Mouse (Mus musculus): ENCODE results near the gene Arl3. TPM values are rescaled to one million over a fixed set of nuclear protein-coding genes. Genes with fewer than 3 reads are reported as not detected.
"Not testable (repeated sequence)": the region's sequence is repeated elsewhere in the genome, so short reads cannot be mapped to it uniquely, and the experiment has no call there.

Arl3 gene
- polyA plus RNA-seq, 1 experiment = 266 TPM

DNA sequence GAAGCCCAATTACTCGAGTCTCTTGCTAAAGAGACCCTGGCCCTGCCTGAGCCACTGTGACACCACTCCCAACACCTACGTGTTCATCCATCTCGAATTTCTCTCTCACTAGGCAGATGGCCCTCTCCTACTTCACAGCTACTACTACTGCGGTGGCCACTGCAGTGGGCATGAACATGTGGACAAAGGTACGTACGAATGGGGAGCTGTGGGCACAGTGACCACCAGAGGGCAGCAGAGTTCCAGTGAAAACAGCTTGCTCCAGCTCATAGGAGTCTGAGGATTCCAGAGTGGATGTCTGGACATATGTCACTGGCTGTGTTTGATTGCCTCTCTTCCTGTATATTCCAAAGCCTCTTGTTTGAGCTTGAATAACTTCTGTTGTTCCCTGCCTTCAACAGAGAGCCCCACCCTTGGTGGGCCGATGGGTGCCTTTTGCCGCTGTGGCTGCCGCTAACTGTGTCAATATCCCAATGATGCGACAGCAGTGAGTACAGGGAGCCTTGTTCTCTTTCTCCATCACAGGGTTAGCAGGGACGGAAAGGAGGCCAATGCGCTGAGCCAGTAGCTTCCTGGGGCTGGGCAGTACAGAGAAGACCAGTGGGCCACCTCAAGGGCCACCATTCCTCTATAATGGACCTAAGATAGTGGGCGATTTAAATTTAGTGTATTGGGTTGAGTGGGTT lies 15.0 kb upstream of the Arl3 start:
- Histone ChIP-seq H3K36me3 (ENCODE audit: control insufficient read depth, insufficient read depth, low read length) (no peaks in the 10 kb centered on the region), H3K4me3 (ENCODE audit: control insufficient read depth, low read depth, low read length) (no peak overlapping the region), H3K27ac (ENCODE audit: control insufficient read depth, insufficient read depth, low read depth, low read length) (no peak overlapping the region), H3K27me3 (ENCODE audit: control insufficient read depth, insufficient read depth, low read length) (no peaks in the 10 kb centered on the region), H3K4me1 (ENCODE audit: control insufficient read depth, insufficient read depth, low read length) (no peaks in the 10 kb centered on the region; the same call in 1 of the 2 replicates)
- TF ChIP-seq CTCF (IDR thresholded peaks at IDR 0.05; ENCODE audit: control insufficient read depth, insufficient read depth, insufficient replicate concordance, low read depth, low read length) = peak; percentile 96
- TF ChIP-seq POLR2A (IDR thresholded peaks at IDR 0.05; ENCODE audit: control insufficient read depth, low read depth, low read length) = no peak

GRCm38 (mm10) chr19:46575196-46575595 lies 2.2 kb upstream of the Arl3 start:
- Histone ChIP-seq H3K27ac (ENCODE audit: control insufficient read depth, insufficient read depth, low read depth, low read length) (no peak overlapping the region), H3K4me1 (ENCODE audit: control insufficient read depth, insufficient read depth, low read length) (peaks cover 11% of the 10 kb centered on the region), H3K4me3 (ENCODE audit: control insufficient read depth, low read depth, low read length) (no peak overlapping the region), H3K36me3 (ENCODE audit: control insufficient read depth, insufficient read depth, low read length) (no peaks in the 10 kb centered on the region), H3K27me3 (ENCODE audit: control insufficient read depth, insufficient read depth, low read length) (no peaks in the 10 kb centered on the region)
- TF ChIP-seq POLR2A (IDR thresholded peaks at IDR 0.05; ENCODE audit: control insufficient read depth, low read depth, low read length) = no peak
- TF ChIP-seq CTCF (IDR thresholded peaks at IDR 0.05; ENCODE audit: control insufficient read depth, insufficient read depth, insufficient replicate concordance, low read depth, low read length) = no peak

DNA sequence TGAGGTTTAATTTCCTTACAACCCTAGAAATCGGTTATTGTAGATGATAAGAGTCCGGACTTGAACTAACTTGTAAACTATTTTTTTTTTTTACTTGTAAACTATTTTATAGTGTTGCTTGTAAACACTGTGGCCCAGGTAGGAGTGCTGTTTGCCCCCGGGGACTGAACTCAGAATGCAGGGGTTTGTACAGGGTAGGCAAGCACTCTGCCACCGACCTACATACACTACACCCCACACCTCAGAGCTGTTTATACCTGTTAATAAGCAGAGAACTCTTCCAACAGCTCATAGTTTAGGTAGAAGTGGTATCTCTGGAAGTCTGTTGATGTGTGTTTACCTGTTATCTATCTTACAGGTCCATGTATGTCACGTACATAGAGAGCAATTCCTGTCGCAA lies 992 bp upstream of the Arl3 start:
- no peaks in the 10 kb centered on the region for H3K27me3 ChIP-seq (ENCODE audit: control insufficient read depth, insufficient read depth, low read length)
- peaks cover 11% of the 10 kb centered on the region for H3K4me1 ChIP-seq (ENCODE audit: control insufficient read depth, insufficient read depth, low read length)
- no peaks in the 10 kb centered on the region for H3K36me3 ChIP-seq (ENCODE audit: control insufficient read depth, insufficient read depth, low read length)
- no peak overlapping the region for H3K4me3 ChIP-seq (ENCODE audit: control insufficient read depth, low read depth, low read length)
- H3K27ac ChIP-seq (ENCODE audit: control insufficient read depth, insufficient read depth, low read depth, low read length) = no peak overlapping the region
- no peak for TF ChIP-seq POLR2A (IDR thresholded peaks at IDR 0.05; ENCODE audit: control insufficient read depth, low read depth, low read length)
- TF ChIP-seq CTCF (IDR thresholded peaks at IDR 0.05; ENCODE audit: control insufficient read depth, insufficient read depth, insufficient replicate concordance, low read depth, low read length) = no peak

DNA sequence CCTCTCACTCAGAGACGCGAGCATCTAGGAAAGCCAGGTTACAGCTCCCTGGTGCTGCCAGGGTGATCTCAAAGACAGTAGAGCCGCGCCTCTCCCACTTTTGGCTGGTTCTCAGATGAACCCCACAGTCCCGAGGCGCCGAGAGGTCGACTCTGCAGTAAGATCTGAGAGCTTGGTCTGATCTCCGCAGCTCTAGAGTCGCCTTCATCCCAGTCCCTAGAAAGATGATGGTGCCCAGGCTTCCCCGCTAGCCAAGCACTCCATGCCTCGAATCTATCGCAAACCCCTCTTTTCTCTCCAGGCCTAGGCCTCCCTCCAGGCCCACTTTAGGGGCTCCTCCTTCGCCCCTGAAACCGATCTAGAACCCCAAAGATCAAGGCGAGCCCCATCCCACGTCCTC lies 450 bp downstream of the Arl3 start:
- Histone ChIP-seq H3K36me3 (ENCODE audit: control insufficient read depth, insufficient read depth, low read length) (no peaks in the 10 kb centered on the region), H3K4me3 (ENCODE audit: control insufficient read depth, low read depth, low read length) (peak overlapping the region; percentile 89), H3K27me3 (ENCODE audit: control insufficient read depth, insufficient read depth, low read length) (no peaks in the 10 kb centered on the region), H3K27ac (ENCODE audit: control insufficient read depth, insufficient read depth, low read depth, low read length) (peak overlapping the region; percentile 67), H3K4me1 (ENCODE audit: control insufficient read depth, insufficient read depth, low read length) (peaks cover 11% of the 10 kb centered on the region)
- TF ChIP-seq POLR2A (IDR thresholded peaks at IDR 0.05; ENCODE audit: control insufficient read depth, low read depth, low read length) (no peak), CTCF (IDR thresholded peaks at IDR 0.05; ENCODE audit: control insufficient read depth, insufficient read depth, insufficient replicate concordance, low read depth, low read length) (no peak)

DNA sequence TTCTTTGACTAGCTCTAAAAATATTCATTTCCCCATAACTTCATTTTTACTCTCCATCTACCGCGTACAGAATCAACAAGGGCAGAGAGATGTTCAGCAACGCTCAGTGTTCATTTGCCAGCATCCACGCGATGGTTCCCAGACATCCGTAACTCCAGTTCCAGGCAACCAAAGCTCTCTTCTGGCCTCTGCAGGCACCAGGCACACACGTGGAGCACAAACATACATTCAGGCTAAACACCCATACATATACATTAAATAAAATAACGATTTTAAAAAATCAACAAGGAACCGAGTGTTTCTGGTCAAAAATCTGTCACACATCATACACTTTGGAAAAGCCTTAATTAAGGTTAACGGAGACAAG lies 1.1 kb downstream of the Arl3 start:
- H3K27me3 ChIP-seq (ENCODE audit: control insufficient read depth, insufficient read depth, low read length) = no peaks in the 10 kb centered on the region
- H3K27ac ChIP-seq (ENCODE audit: control insufficient read depth, insufficient read depth, low read depth, low read length) = no peak overlapping the region
- peaks cover 11% of the 10 kb centered on the region for H3K4me1 ChIP-seq (ENCODE audit: control insufficient read depth, insufficient read depth, low read length)
- H3K4me3 ChIP-seq (ENCODE audit: control insufficient read depth, low read depth, low read length) = peak overlapping the region; percentile 89
- no peak for TF ChIP-seq POLR2A (IDR thresholded peaks at IDR 0.05; ENCODE audit: control insufficient read depth, low read depth, low read length)
- no peak for TF ChIP-seq CTCF (IDR thresholded peaks at IDR 0.05; ENCODE audit: control insufficient read depth, insufficient read depth, insufficient replicate concordance, low read depth, low read length)
- no peaks in the 10 kb centered on the region for H3K36me3 ChIP-seq (ENCODE audit: control insufficient read depth, insufficient read depth, low read length)

GRCm38 (mm10) chr19:46571211-46571877 lies 1.7 kb downstream of the Arl3 start:
- H3K27ac ChIP-seq (ENCODE audit: control insufficient read depth, insufficient read depth, low read depth, low read length); H3K27me3 ChIP-seq (ENCODE audit: control insufficient read depth, insufficient read depth, low read length); H3K36me3 ChIP-seq (ENCODE audit: control insufficient read depth, insufficient read depth, low read length): not testable (repeated sequence)
- Histone ChIP-seq H3K4me3 (ENCODE audit: control insufficient read depth, low read depth, low read length) (peak overlapping the region; percentile 89; the same call in 1 of the 2 replicates), H3K4me1 (ENCODE audit: control insufficient read depth, insufficient read depth, low read length) (peaks cover 10% of the 10 kb centered on the region)

DNA sequence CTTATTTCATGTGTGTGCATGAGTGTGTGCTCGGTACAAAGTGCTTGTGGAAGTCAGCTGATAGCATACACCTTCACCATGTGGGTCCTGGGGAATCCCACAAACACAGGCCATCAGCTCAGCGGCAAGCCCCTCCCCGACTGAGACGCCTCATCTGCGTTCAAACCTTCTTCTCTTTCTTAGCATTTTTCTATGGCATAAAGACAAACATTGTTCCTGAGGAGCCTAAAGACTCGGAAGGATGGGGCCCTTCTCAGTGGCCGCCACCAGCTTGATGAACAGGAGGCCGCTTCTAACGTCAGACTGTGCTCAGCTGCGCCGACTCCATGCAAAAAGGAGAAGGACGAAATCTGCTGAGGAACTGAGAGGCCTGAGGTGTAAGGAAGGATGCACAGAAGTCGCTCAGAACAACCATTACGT lies 8.9 kb downstream of the Arl3 start:
- Histone ChIP-seq H3K36me3 (ENCODE audit: control insufficient read depth, insufficient read depth, low read length) (no peaks in the 10 kb centered on the region; the same call in 1 of the 2 replicates), H3K4me1 (ENCODE audit: control insufficient read depth, insufficient read depth, low read length) (peaks cover 4% of the 10 kb centered on the region; the same call in 1 of the 2 replicates), H3K4me3 (ENCODE audit: control insufficient read depth, low read depth, low read length) (no peak overlapping the region), H3K27me3 (ENCODE audit: control insufficient read depth, insufficient read depth, low read length) (no peaks in the 10 kb centered on the region), H3K27ac (ENCODE audit: control insufficient read depth, insufficient read depth, low read depth, low read length) (no peak overlapping the region)
- no peak for TF ChIP-seq POLR2A (IDR thresholded peaks at IDR 0.05; ENCODE audit: control insufficient read depth, low read depth, low read length)
- no peak for TF ChIP-seq CTCF (IDR thresholded peaks at IDR 0.05; ENCODE audit: control insufficient read depth, insufficient read depth, insufficient replicate concordance, low read depth, low read length)
